Mouse (Mus musculus): ENCODE data around the gene Oprl1.

Oprl1 gene

GRCm38 (mm10) chr2:181714903-181715326 is at the start of gene Oprl1:
Gene Oprl1, plus strand, starts transcription at chr2:181715016.
- peak; percentile 86 for DNase-seq (ENCODE audit: low spot score in 2 of 2)

GRCm38 (mm10) chr2:181670285-181670912 is 44.4 kb upstream of the Oprl1 start:
- DNase-seq (ENCODE audit: low spot score in 2 of 2) = no peak

DNA sequence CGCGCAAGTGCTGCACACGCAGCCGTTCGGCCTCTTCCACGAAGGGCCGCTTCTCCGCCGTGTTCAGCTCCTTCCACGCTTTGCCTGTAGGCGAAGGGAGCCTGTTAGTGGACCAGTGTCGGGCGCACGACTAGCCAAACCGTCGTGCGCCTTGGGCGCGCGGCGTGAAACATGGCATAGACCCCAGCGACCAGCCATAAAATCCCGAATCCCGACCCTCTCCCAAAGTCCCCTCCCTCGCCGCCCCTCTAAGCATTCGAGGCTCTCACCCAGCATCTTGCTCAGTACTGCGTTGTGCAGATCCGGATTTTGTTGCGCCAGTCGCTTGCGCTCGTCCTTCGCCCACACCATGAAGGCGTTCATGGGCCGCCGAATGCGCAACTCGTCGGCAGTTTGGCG is 43.9 kb upstream of the Oprl1 start:
- peak in 1 of 2 experiments; percentile 37 for DNase-seq (ENCODE audit: low spot score in 2 of 2)

- DNase-seq (ENCODE audit: low spot score in 2 of 2) = peak in 1 of 2 experiments; percentile 32
Observed at GRCm38 (mm10) chr2:181671326-181671725, 43.5 kb upstream of the Oprl1 start, which contains the start of gene Sox18. Gene Sox18, minus strand, starts transcription at chr2:181671640.

DNA sequence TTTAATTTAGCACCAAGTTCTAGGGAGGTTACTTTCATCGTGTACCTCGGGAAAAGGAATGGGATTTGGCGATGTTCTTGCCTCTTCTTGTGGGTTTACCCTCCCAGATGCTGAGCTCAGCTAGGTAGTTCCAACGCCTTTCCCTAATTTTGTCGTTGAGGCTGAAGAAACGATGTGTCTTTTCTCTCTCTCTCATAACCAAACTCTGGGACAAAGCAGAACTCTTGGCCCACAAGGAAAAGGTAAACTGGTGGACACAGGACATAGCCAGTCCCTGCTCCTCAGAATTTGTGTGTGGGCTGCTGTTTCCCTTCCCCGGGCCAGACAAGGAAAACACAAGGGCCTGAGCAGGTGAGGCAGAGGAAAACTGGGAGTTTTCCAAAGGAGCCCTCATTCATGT is 42.8 kb upstream of the Oprl1 start:
- no peak for DNase-seq (ENCODE audit: low spot score in 2 of 2)

- no peak for DNase-seq (ENCODE audit: low spot score in 2 of 2)
Observed at GRCm38 (mm10) chr2:181673501-181673900, 41.3 kb upstream of the Oprl1 start.

- DNase-seq (ENCODE audit: low spot score in 2 of 2) = no peak
Observed at GRCm38 (mm10) chr2:181674934-181675333, 39.9 kb upstream of the Oprl1 start.

GRCm38 (mm10) chr2:181675454-181675853 is 39.4 kb upstream of the Oprl1 start:
- DNase-seq (ENCODE audit: low spot score in 2 of 2) = peak; percentile 70 to 74

GRCm38 (mm10) chr2:181676424-181676823 is 38.4 kb upstream of the Oprl1 start:
- peak; percentile 31 to 54 for DNase-seq (ENCODE audit: low spot score in 2 of 2)

- DNase-seq (ENCODE audit: low spot score in 2 of 2) = peak in 1 of 2 experiments; percentile 27
Observed at GRCm38 (mm10) chr2:181677096-181677754, 37.6 kb upstream of the Oprl1 start.

- peak in 1 of 2 experiments; percentile 30 for DNase-seq (ENCODE audit: low spot score in 2 of 2)
Observed at GRCm38 (mm10) chr2:181677755-181678098, 37.1 kb upstream of the Oprl1 start.

GRCm38 (mm10) chr2:181678780-181679179 is 36.0 kb upstream of the Oprl1 start:
- peak; percentile 84 to 88 for DNase-seq (ENCODE audit: low spot score in 2 of 2)

DNA sequence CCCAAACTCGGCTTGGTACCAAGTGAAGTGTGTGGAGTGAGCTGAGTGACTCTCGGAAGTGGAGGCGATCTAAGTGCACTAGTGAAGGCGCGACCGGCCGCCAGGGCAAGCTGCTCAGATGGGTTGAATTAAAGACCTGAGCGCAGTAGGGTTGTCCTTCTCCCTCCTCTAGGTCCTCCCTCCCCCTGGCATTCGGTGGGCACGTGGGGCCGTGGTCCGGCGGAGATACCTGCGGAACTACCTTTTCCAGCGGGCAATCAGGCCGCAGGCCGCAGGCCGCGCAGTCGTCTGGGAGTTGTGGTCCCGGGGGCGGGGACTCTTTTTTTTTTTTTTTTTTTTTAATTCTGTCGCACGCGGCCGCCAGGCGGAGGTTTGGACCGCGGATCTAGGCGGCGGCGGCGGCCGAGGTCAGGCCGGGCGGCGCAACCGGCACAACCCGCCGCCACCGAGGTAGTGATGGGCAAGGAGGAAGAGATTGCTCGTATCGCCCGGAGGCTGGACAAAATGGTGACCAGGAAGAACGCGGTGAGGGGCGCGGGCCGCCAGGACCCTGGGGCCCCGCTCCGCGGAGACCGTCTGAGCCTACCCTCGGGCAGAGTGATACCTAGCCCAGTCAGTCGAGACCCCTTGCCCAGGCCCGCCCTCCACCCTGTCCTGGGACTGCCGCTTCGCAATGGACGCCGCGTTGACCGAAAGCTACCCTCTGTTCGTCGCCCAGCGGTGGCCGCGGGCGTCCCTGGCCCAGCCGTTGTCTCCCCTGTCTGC is 34.7 kb upstream of the Oprl1 start, which contains the start of gene Tcea2:
Gene Tcea2 (plus strand): TSS at position 360 of the 765 bp plus-strand sequence.
- DNase-seq (ENCODE audit: low spot score in 2 of 2) = peak; percentile 83 to 84

DNA sequence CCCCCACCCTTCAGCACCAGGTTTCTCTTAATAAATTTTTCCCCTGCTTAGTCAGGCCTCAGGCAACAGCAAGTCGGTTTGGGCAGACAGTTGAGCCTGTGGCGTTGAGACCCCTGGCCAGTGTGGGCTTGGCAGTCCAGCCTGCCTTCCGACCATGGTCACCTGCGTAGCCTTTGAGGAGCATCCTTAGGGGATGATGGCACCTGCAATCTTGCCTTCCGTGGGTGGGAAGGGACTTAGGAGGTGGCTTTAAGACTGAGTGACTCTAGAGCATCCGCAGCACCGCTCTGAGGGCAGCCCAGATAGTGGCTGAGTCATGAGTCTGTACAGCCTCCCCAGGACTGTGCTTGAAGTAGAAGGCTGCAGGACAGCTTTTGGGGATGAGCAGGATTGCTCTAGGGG is 34.1 kb upstream of the Oprl1 start:
- DNase-seq (ENCODE audit: low spot score in 2 of 2) = peak in 1 of 2 experiments; percentile 52

GRCm38 (mm10) chr2:181681978-181682377 is 32.8 kb upstream of the Oprl1 start:
- DNase-seq (ENCODE audit: low spot score in 2 of 2) = no peak

DNA sequence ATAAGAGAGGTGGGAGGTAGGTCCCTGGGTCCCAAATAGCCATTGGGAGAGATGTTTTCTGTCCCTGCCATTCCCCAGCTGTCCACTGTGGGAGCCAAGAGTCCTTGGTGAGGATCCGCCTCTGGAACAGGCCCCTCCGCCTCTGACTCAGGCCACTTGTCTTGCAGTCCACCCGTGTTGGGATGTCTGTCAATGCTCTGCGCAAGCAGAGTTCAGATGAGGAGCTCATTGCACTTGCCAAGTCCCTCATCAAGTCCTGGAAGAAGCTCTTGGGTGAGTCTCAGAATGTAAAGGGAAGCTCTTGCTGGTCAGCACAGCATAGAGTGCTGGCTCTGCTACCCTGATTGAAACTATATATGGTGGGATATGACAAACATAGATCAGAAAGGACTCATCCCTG is 31.4 kb upstream of the Oprl1 start:
- no peak for DNase-seq (ENCODE audit: low spot score in 2 of 2)

DNA sequence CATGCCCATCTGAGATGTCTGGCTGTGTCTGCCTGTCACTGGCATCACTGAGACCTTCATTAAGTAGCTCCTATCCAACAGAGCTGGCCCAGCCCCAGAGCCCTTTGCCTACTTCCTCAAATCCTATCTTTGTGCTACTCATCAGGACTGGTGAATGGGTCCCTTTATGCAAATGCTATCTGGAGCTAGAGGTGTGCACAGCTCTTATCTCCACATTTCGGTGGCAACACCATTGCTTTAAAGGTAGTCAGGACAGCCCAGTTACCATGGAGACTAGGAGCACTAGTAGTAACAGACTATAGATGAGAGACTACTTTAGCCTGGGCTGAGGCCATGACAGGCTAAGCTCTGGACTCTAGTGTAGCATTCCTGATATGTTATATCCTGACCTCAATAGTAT is 30.1 kb upstream of the Oprl1 start:
- no peak for DNase-seq (ENCODE audit: low spot score in 2 of 2)

DNA sequence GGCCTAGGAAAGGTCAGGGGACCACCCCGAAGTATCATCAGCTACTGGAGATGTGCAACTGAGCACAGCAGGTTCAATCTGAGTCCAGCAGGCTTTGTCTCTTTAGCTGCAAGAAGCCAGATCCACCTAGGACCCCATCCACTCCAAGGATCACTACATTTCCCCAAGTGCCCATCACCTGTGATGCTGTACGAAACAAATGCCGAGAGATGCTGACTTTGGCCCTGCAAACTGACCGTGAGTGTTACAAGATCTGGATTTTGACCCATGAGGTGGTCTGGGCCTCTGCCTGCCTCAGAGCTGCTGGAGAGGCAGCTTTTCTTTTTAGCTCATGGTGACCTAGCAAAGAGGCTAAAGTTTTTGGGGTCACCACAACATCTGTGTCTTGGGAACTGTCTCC is 29.1 kb upstream of the Oprl1 start:
- DNase-seq (ENCODE audit: low spot score in 2 of 2) = no peak

GRCm38 (mm10) chr2:181687586-181687985 is 27.2 kb upstream of the Oprl1 start:
- DNase-seq (ENCODE audit: low spot score in 2 of 2) = no peak

DNA sequence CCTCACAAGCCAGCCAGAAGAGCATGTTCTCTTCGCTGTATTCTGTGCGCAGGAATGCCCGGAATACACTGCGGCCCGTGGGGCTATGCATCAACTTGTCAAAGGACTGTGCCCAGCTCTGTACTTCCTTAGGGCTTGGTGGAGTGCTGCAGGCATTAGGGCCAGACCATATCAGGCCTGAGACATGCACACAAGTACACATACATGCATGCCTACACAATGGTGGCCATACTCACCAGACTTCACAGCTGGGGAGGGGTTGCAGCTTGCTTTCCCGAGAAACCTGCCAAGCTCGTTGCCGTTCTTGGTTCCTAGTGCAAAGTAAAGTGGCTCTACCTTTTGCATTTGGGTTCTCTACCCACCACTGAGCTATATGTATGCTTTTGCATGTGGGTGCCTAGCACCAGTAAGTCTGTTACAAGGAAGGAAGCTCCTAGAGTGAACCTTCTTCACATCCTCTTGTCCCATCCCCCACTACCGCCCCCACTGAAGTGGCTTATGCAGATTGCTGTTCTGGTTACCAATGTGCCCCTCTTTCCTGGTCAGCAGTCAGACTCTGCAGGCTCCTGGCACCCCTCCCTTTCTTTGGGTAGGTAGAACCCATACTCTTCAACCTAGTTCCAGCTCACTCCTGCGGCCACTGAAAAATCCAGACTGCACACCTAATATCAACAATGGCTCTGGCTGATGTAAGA is 25.2 kb upstream of the Oprl1 start:
- peak in 1 of 2 experiments; percentile 54 for DNase-seq (ENCODE audit: low spot score in 2 of 2)

- no peak for DNase-seq (ENCODE audit: low spot score in 2 of 2)
Observed at GRCm38 (mm10) chr2:181691083-181691482, 23.7 kb upstream of the Oprl1 start.

DNA sequence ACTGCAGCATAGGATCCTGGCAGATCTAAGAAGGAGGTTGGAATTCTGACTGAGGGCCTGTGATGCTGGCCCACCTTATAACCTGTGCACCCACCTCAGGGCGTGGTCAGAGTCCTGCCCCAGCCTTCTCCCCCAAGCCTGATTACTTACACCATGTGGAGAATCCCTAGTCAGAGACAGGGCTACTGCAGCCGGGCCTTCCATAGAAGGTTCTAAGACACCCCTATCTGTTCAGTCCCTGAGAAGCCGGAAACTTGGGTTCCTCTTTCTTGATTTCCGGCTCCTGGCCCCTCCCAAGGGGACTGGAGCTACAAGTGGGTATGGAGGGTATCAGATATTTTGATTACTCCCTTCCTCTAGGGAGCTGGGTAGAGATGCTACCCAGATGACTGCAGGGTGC is 23.2 kb upstream of the Oprl1 start:
- DNase-seq (ENCODE audit: low spot score in 2 of 2) = peak; percentile 26 to 30

Data from right cerebral cortex, postnatal 10 days (tissue).